Mouse (Mus musculus) C2C12 (cell line): ENCODE data around the gene Zfp846. TPM values are rescaled to one million over a fixed set of nuclear protein-coding genes. Genes with fewer than 3 reads are reported as not detected.
"Not testable (repeated sequence)": the region's sequence is repeated elsewhere in the genome, so short reads cannot be mapped to it uniquely, and the experiment has no call there.

Source experiments
- H3K27me3 ChIP-seq: one replicate; pipeline ENCODE4 v1.6.1; 2011; ENCODE audit not compliant: control insufficient read depth, insufficient read depth, insufficient read length
- H3K36me3 ChIP-seq: one replicate; pipeline ENCODE4 v1.6.1; 2011; ENCODE audit not compliant: control insufficient read depth, insufficient read depth
- H3K4me3 ChIP-seq: one replicate; pipeline ENCODE4 v1.5.1; 2011; ENCODE audit warnings: mild to moderate bottlenecking, control low read depth; ENCODE audit not compliant: poor library complexity, insufficient read depth, severe bottlenecking
- H3K79me2 ChIP-seq: one replicate; pipeline ENCODE4 v1.6.1; 2011; ENCODE audit not compliant: control insufficient read depth, insufficient read depth
- H3K79me3 ChIP-seq: one replicate; pipeline ENCODE4 v1.6.1; 2011; ENCODE audit warnings: low read depth, control low read depth
- H3ac ChIP-seq: one replicate; pipeline ENCODE3; 2011; ENCODE audit warnings: low read depth; ENCODE audit not compliant: control insufficient read depth, insufficient read length
- CEBPB ChIP-seq: IDR thresholded peaks from one replicate; pipeline ENCODE4 v1.6.1; 2011; ENCODE audit warnings: low read depth, mild to moderate bottlenecking, control low read depth, moderate library complexity
- CTCF ChIP-seq: IDR thresholded peaks from one replicate; pipeline ENCODE4 v1.5.1; 2011; ENCODE audit not compliant: control insufficient read depth, insufficient read depth, insufficient read length
- FOSL1 ChIP-seq: IDR thresholded peaks from one replicate; pipeline ENCODE4 v1.8.0; 2011; ENCODE audit warnings: mild to moderate bottlenecking, low read length; ENCODE audit not compliant: poor library complexity, insufficient read depth, severe bottlenecking
- MAX ChIP-seq: IDR thresholded peaks from one replicate; pipeline ENCODE4 v1.6.1; 2011; ENCODE audit warnings: mild to moderate bottlenecking, control low read depth
- MYOD1 ChIP-seq: IDR thresholded peaks from one replicate; pipeline ENCODE4 v1.6.1; 2011; ENCODE audit warnings: low read depth; ENCODE audit not compliant: control insufficient read depth, insufficient read length
- MYOG ChIP-seq: IDR thresholded peaks from one replicate; pipeline ENCODE4 v1.6.1; 2011; ENCODE audit not compliant: control insufficient read depth, insufficient read length; ENCODE audit errors: extremely low read depth
- USF1 ChIP-seq: IDR thresholded peaks from one replicate; pipeline ENCODE4 v1.6.1; 2011; ENCODE audit warnings: low read depth, mild to moderate bottlenecking, control low read depth, moderate library complexity
- polyA plus RNA-seq: library from polyadenylated mRNA; unstranded; fragments of >200 nt; fragmentation: generic; extraction: Trizol; gene quantifications from one replicate; pipeline ENCODE4 v1.2.1, GENCODE M21; 2012; ENCODE audit warnings: missing spikeins

Gene Zfp846
- polyA plus RNA-seq, 1 experiment = 2.7 TPM

GRCm38 (mm10) chr9:20545151-20545550 lies 35.9 kb upstream of the Zfp846 start:
- Histone ChIP-seq H3K36me3 (no peaks in the 10 kb centered on the region), H3ac (no peak overlapping the region), H3K27me3 (peaks cover 3% of the 10 kb centered on the region), H3K79me3 (no peaks in the 10 kb centered on the region), H3K4me3 (no peak overlapping the region), H3K79me2 (no peaks in the 10 kb centered on the region)
- TF ChIP-seq MYOD1 (no peak), CEBPB (no peak), CTCF (no peak), USF1 (no peak), FOSL1 (no peak), MAX (no peak), MYOG (no peak)

- H3K79me2 ChIP-seq = no peaks in the 10 kb centered on the region
- H3K79me3 ChIP-seq = no peaks in the 10 kb centered on the region
- TF ChIP-seq CTCF (no peak), MAX (no peak), USF1 (no peak), MYOD1 (no peak), CEBPB (no peak), MYOG (no peak), FOSL1 (no peak)
These were observed 29.3 kb upstream of the Zfp846 start for GRCm38 (mm10) chr9:20551781-20552275.

GRCm38 (mm10) chr9:20552698-20553097 lies 28.4 kb upstream of the Zfp846 start:
- no peaks in the 10 kb centered on the region for H3K79me3 ChIP-seq
- TF ChIP-seq CTCF = no peak
- no peak for TF ChIP-seq MAX
- no peak for TF ChIP-seq CEBPB
- TF ChIP-seq MYOD1 = no peak
- no peak for TF ChIP-seq MYOG
- no peak for TF ChIP-seq FOSL1
- TF ChIP-seq USF1 = no peak
- no peak overlapping the region for H3ac ChIP-seq
- H3K27me3 ChIP-seq = peaks cover 5% of the 10 kb centered on the region
- H3K79me2 ChIP-seq = no peaks in the 10 kb centered on the region
- no peak overlapping the region for H3K4me3 ChIP-seq
- no peaks in the 10 kb centered on the region for H3K36me3 ChIP-seq

More at GRCm38 (mm10) chr9:20551781-20552275, 29.3 kb upstream of the Zfp846 start:
- peaks cover 6% of the 10 kb centered on the region for H3K27me3 ChIP-seq
- H3K4me3 ChIP-seq = no peak overlapping the region
- no peak overlapping the region for H3ac ChIP-seq
- no peaks in the 10 kb centered on the region for H3K36me3 ChIP-seq

- no peak overlapping the region for H3K4me3 ChIP-seq
- H3K79me3 ChIP-seq = no peaks in the 10 kb centered on the region
- H3K79me2 ChIP-seq = no peaks in the 10 kb centered on the region
- H3K36me3 ChIP-seq = no peaks in the 10 kb centered on the region
- TF ChIP-seq MYOD1 (no peak), FOSL1 (no peak), MYOG (no peak), CEBPB (no peak), CTCF (no peak), USF1 (no peak)
- H3ac ChIP-seq = no peak overlapping the region
- H3K27me3 ChIP-seq = no peaks in the 10 kb centered on the region
These were observed 18.9 kb upstream of the Zfp846 start for GRCm38 (mm10) chr9:20562177-20562576.

- H3K79me3 ChIP-seq, H3ac ChIP-seq, H3K79me2 ChIP-seq, H3K4me3 ChIP-seq, H3K36me3 ChIP-seq, H3K27me3 ChIP-seq: not testable (repeated sequence)
These were observed 15.6 kb upstream of the Zfp846 start for GRCm38 (mm10) chr9:20565326-20566030.

GRCm38 (mm10) chr9:20571060-20571459 lies 10.0 kb upstream of the Zfp846 start:
- no peak overlapping the region for H3K4me3 ChIP-seq
- H3K79me2 ChIP-seq = no peaks in the 10 kb centered on the region
- no peak for TF ChIP-seq CTCF
- TF ChIP-seq USF1 = no peak
- TF ChIP-seq MYOD1 = no peak
- no peak for TF ChIP-seq MAX
- TF ChIP-seq MYOG = no peak
- TF ChIP-seq FOSL1 = no peak
- TF ChIP-seq CEBPB = no peak
- H3K27me3 ChIP-seq = no peaks in the 10 kb centered on the region
- no peak overlapping the region for H3ac ChIP-seq
- H3K79me3 ChIP-seq = no peaks in the 10 kb centered on the region
- H3K36me3 ChIP-seq = no peaks in the 10 kb centered on the region
